Mouse (Mus musculus) embryonic fibroblast, embryonic 13.5 days (primary cell): ENCODE data around the gene Atg4c.

ENCODE experiments used
- CTCF ChIP-seq: IDR thresholded peaks from 2 replicates; pipeline ENCODE4 v1.5.1; 2011; ENCODE audit warnings: mild to moderate bottlenecking, control low read depth, low read length, moderate library complexity, borderline replicate concordance; ENCODE audit not compliant: insufficient read depth
- POLR2A ChIP-seq: IDR thresholded peaks from 2 replicates; pipeline ENCODE4 v1.6.1; 2011; ENCODE audit warnings: low read depth, mild to moderate bottlenecking, control low read depth, low read length, moderate library complexity

DNA sequence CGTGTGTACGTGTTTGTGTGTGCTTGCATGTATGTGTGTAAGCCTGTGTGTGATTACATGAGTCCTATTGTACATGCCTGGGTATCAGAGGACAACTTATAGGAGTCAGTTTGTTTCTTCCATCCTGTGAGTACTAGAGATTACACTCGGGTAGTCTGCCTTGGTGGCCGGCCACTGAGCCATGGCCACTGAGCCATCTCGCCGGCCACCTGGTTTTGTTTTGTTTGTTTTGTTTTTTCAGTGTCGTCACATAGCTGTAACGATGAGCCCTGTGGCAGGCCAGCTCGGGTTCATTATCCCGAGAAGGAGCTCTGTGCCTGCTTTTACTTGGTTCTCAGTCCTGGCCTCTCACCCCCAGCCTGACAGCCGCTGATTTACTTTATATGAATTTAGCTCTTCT, 69.9 kb downstream of the Atg4c start:
- no peak for TF ChIP-seq POLR2A
- no peak for TF ChIP-seq CTCF
